ENCODE assay signal across 8 mouse cellular contexts in the genomic region with DNA sequence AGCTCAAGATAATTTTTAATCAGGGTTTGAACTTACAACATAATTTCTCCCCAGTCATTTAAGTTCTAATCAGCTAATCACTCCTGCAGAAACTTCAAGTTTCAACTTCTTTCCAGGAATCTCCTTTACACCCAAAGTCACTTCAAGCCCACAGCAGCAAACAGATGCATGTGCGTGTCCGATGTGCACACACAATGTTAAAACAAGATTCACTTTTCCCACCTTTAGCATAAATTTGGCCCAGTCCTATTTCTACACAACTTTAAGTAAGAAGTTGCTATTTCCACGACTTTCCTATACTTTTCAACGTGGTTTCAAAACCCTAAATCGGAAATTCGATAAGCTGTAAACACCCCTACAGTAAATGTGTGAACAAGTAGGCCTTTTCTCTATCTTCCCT. TPM values are rescaled to one million over a fixed set of nuclear protein-coding genes. Genes with fewer than 3 reads are reported as not detected.
DNase-seq lines count a peak whose midpoint lies in the region; ATAC-seq lines count a peak whose summit lies in the region.

No protein-coding gene starts in this region.

- no peak for DNase-seq in heart, postnatal 4 days
- DNase-seq in midbrain, embryonic 10.5 days (ENCODE audit: low spot score), result no peak
- no peak for DNase-seq in adrenal gland, postnatal 36 days
- DNase-seq in adrenal gland, adult (ENCODE audit: inconsistent age in 2 of 2, low spot score in 1 of 2), result no peak
- DNase-seq in kidney, adult 11 months, result no peak

- peak overlapping the region; percentile 95; the same call in 1 of the 2 replicates for H3K9ac ChIP-seq in heart, embryonic 12.5 days
- H3K9ac ChIP-seq in hindbrain, embryonic 13.5 days, result no peak overlapping the region; the same call in 1 of the 2 replicates

- peaks cover 9% of the 10 kb centered on the region for H3K4me1 ChIP-seq in heart, embryonic 12.5 days (replicated peaks)
- peaks cover 19% of the 10 kb centered on the region for H3K4me1 ChIP-seq in hindbrain, embryonic 13.5 days (replicated peaks)
- H3K4me1 ChIP-seq in midbrain, embryonic 10.5 days, result peaks cover 16% of the 10 kb centered on the region

- H3K4me2 ChIP-seq in heart, embryonic 12.5 days, result peak overlapping the region; percentile 93
- H3K4me2 ChIP-seq in hindbrain, embryonic 13.5 days, result peak overlapping the region; percentile 45

- no peak overlapping the region for H3K27ac ChIP-seq in heart, embryonic 12.5 days (ENCODE audit: poor library complexity, severe bottlenecking)
- H3K27ac ChIP-seq in hindbrain, embryonic 13.5 days, result no peak overlapping the region
- H3K27ac ChIP-seq in midbrain, embryonic 10.5 days (replicated peaks), result peak overlapping the region; percentile 93

- WGBS in heart, embryonic 12.5 days, result 64% methylated on average over 6 of the region's 6 CpGs
- WGBS in hindbrain, embryonic 13.5 days, result 66% methylated on average over 6 of the region's 6 CpGs
- 67% methylated on average over 6 of the region's 6 CpGs for WGBS in midbrain, embryonic 10.5 days

- no peaks in the 10 kb centered on the region for H3K27me3 ChIP-seq in heart, embryonic 12.5 days (replicated peaks)
- H3K27me3 ChIP-seq in hindbrain, embryonic 13.5 days, result no peaks in the 10 kb centered on the region
- no peaks in the 10 kb centered on the region for H3K27me3 ChIP-seq in midbrain, embryonic 10.5 days (ENCODE audit: low read depth, poor library complexity, severe bottlenecking)

- ATAC-seq in heart, embryonic 12.5 days (ENCODE audit: insufficient number of reproducible peaks, low FRiP score), result no peak
- ATAC-seq in activated CD4-positive, CD25-positive, alpha-beta regulatory T cell, adult 4 months, result peak; percentile 12
- no peak for ATAC-seq in hindbrain, embryonic 13.5 days (ENCODE audit: low FRiP score)

- H3K9me3 ChIP-seq in heart, embryonic 12.5 days (replicated peaks), result no peaks in the 10 kb centered on the region
- H3K9me3 ChIP-seq in hindbrain, embryonic 13.5 days, result no peaks in the 10 kb centered on the region
- H3K9me3 ChIP-seq in midbrain, embryonic 10.5 days (replicated peaks), result no peaks in the 10 kb centered on the region

- peak overlapping the region; percentile 73 for H3K4me3 ChIP-seq in heart, embryonic 12.5 days
- H3K4me3 ChIP-seq in hindbrain, embryonic 13.5 days, result peak overlapping the region; percentile 96
- H3K4me3 ChIP-seq in midbrain, embryonic 10.5 days, result peak overlapping the region; percentile 95

- H3K36me3 ChIP-seq in heart, embryonic 12.5 days, result peaks cover 7% of the 10 kb centered on the region; the same call in 1 of the 2 replicates
- no peaks in the 10 kb centered on the region for H3K36me3 ChIP-seq in hindbrain, embryonic 13.5 days
- peaks cover 4% of the 10 kb centered on the region; the same call in 1 of the 2 replicates for H3K36me3 ChIP-seq in midbrain, embryonic 10.5 days

RNA-seq across cellular contexts. Expression of a gene that starts 0.6 kb away (rescaled TPM):
- polyA plus RNA-seq in heart, embryonic 12.5 days (2016; fragmentation: Nextera tagmentation; extraction: Ambion mirVana), result 10.5 and 10.8 TPM in 2 replicates
- total RNA-seq in heart, postnatal 4 days (2021), result 1 to 10 TPM; 4.1 to 5.8 TPM
- 1 to 10 TPM; 3.9 to 4.3 TPM for polyA plus RNA-seq in activated CD4-positive, CD25-positive, alpha-beta regulatory T cell, adult 4 months (2017; shearing (Covaris generic))
- polyA plus RNA-seq in hindbrain, embryonic 13.5 days (2015; fragmentation: Nextera tagmentation; extraction: Ambion mirVana), result 14.7 and 17.6 TPM in 2 replicates
- polyA plus RNA-seq in midbrain, embryonic 10.5 days (2016; fragmentation: Nextera tagmentation; extraction: Ambion mirVana), result 9.3 and 9.7 TPM in 2 replicates
- 1 to 10 TPM; 7.0 to 8.4 TPM for total RNA-seq in adrenal gland, postnatal 36 days (2021)

RNA-seq across cellular contexts. Expression of a gene that starts 29.3 kb away (rescaled TPM):
- 16.3 and 17.4 TPM in 2 replicates for polyA plus RNA-seq in heart, embryonic 12.5 days (2016; fragmentation: Nextera tagmentation; extraction: Ambion mirVana)
- total RNA-seq in heart, postnatal 4 days (2021), result 10 to 100 TPM; 14.1 to 14.9 TPM
- 10 to 100 TPM in 1 of 2 experiments, 1 to 10 TPM in 1; 9.5 to 10.4 TPM for polyA plus RNA-seq in activated CD4-positive, CD25-positive, alpha-beta regulatory T cell, adult 4 months (2017; shearing (Covaris generic))
- 16.9 and 18.0 TPM in 2 replicates for polyA plus RNA-seq in hindbrain, embryonic 13.5 days (2015; fragmentation: Nextera tagmentation; extraction: Ambion mirVana)
- 18.7 and 19.5 TPM in 2 replicates for polyA plus RNA-seq in midbrain, embryonic 10.5 days (2016; fragmentation: Nextera tagmentation; extraction: Ambion mirVana)
- 10 to 100 TPM; 10.9 to 12.4 TPM for total RNA-seq in adrenal gland, postnatal 36 days (2021)

RNA-seq across cellular contexts. Expression of a gene that starts 30.1 kb away (rescaled TPM):
- polyA plus RNA-seq in heart, embryonic 12.5 days (2016; fragmentation: Nextera tagmentation; extraction: Ambion mirVana), result 20.4 and 21.9 TPM in 2 replicates
- 1 to 10 TPM; 8.5 to 8.6 TPM for total RNA-seq in heart, postnatal 4 days (2021)
- polyA plus RNA-seq in activated CD4-positive, CD25-positive, alpha-beta regulatory T cell, adult 4 months (2017; shearing (Covaris generic)), result 10 to 100 TPM; 17.0 to 23.4 TPM
- polyA plus RNA-seq in hindbrain, embryonic 13.5 days (2015; fragmentation: Nextera tagmentation; extraction: Ambion mirVana), result 21.2 and 24.8 TPM in 2 replicates
- polyA plus RNA-seq in midbrain, embryonic 10.5 days (2016; fragmentation: Nextera tagmentation; extraction: Ambion mirVana), result 27.9 and 33.8 TPM in 2 replicates
- total RNA-seq in adrenal gland, postnatal 36 days (2021), result 10 to 100 TPM; 18.1 to 18.3 TPM
